Mouse (Mus musculus) cerebellum, adult 11-12 months (tissue): ENCODE results near the gene Il25.
"Not testable (repeated sequence)": the region's sequence is repeated elsewhere in the genome, so short reads cannot be mapped to it uniquely, and the experiment has no call there.

Experiments used
- DNase-seq: peaks from one replicate; pipeline ENCODE4 v3.0.0; 2022

Gene Il25

DNA sequence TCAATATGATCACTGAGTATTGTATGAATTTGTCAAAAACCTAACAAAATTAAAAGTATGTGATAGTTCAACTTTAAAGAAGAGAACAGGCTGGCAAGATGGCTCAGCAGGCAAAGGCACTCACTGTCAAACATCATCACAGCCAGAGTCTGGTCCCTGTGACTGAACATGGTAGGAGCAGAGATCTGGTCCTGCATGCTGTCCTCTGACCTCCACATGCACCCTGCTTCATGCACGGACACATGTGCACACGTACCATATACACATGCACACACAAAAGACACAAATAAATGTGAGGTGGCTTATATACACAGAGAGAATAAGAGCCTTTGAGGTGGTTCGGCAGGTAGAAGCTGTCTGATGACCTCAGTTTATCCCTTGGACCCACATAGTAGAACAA lies 23.0 kb downstream of the Il25 start:
- no peak for DNase-seq

DNA sequence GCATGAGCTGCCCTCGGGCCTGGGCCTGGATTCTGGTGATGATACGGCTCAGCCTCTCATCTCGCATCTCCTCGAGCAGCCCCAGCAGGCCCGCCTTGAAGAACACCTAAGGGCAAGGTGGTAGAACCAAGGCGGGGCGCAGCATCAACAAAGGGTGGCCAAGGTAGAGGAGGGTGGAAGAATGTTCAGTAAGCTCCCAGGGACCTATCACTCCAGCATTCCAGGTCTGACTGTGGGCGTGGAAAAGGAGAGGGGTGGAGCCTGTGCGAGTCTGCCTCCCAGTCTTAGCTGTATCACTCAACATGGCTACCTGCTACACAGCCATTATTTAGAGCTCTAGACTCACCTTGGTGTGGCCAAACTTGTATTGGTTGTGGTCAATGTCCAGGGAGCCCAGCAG lies 24.0 kb downstream of the Il25 start:
- DNase-seq: no peak

- DNase-seq: no peak
Observed at GRCm38 (mm10) chr14:54958503-54958902, 26.0 kb downstream of the Il25 start.

DNA sequence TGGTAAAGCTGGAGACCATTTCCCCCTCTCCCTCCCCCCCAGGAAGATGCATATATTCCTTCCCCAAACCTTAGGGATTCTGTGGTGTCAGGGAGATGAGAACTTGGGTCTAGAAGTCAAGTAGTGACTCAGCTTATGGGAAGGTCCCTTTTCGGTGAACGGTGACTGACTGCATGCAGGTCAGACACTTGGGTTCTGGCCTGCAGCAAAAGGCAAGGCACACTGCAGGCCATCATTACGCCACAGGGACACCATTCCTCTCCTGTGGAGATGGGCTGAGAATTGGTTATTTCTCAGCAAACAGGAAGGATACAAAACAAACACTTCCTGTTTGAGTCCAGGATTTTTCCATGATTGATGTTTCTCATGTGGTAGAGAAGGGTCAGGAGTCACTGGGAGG lies 26.7 kb downstream of the Il25 start:
- no peak for DNase-seq

- not testable (repeated sequence) for DNase-seq
Observed at GRCm38 (mm10) chr14:54959853-54960613, 27.5 kb downstream of the Il25 start.

DNA sequence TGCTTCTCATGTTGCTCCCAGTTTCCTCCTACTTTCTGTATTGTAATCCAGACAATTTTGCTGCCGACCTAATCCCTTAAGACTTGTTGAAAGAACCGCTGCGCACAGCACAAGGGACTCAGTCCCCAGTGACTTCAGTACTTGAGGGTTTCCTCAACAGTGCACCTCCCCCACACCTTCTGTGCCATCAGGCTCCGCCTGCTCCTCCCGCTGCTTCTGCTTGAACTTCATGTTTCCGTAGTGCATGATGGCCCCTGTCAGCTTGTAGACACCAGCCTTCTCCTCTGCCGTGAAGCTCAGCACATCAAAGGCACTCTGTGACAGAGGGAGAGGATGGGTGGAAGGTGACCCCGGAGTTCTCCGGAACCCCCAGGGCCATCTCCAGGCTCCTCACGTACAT lies 28.3 kb downstream of the Il25 start:
- DNase-seq: no peak

DNA sequence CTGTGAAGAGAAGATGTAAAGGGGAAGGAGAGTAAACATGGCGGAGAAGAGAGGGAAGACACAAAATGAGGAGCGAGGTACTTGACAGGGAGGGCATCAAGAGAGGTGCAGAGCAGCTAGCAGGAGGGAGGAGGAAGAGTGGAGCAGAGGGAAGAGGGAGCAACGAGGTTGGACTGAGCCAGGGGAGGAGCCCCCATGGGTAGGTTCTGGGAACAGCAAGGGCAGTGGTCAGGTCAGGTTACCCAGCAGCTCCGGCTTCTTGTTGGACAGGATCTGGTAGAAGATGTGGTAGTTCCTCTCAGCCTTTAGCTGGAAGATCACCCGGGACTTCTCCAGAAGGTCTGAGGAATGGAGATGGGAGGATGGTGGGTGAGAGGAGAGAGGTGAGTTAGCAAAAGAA lies 29.0 kb downstream of the Il25 start:
- no peak for DNase-seq

GRCm38 (mm10) chr14:54962714-54963113 lies 30.2 kb downstream of the Il25 start:
- no peak for DNase-seq

GRCm38 (mm10) chr14:54963727-54964126 lies 31.2 kb downstream of the Il25 start:
- DNase-seq: no peak

GRCm38 (mm10) chr14:54965044-54965443 lies 32.5 kb downstream of the Il25 start:
- DNase-seq: no peak

DNA sequence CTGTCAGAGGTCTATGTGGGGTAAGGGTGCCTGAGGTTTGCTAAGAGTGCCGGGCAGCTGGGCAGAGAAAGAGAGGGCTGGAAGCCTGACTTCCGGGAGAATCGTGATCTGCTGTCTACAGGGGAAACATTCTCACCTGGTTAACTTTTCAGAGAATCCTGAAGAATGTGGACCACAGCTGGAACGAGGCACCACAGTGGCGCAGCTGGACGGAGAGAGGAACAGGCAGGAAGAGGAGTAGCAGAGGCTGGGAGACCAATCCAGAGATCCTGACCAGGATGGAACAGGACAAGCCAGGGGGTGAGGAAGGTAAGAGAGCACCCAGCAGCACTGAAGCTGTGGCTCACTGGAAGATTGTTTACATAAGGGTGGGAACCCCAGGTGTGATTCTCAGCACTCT lies 33.1 kb downstream of the Il25 start:
- no peak for DNase-seq

DNA sequence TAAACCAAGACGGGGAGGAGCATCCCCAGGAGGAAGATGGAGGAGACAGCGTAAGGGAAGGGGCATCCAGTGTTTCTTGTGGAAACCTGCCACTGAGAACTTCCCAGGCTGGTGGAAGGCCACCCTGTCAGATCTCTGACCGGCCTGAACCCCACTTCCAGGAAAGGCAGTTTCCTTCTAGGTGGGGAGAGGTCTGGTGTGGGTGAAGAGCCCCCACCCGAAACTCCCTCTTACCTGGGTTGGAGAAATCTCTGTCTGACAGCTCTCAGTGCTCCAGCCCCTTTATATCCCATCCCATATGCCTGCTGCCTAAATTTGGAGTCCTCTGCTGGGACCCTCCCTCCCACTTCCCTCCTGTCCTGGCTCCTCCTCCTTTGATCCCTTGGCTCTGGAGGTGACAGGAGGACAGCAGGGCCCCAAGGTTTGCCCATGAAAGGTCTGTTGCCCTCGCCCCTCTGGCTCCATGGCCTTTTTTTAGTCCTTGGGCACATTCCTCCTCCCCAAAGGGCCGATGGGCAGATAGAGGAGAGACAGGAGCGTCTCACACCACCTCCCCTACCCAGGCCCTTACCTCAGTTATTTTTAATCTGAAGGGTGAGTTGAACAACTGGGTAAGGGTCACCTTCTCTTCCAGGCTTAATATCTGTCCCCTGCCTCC lies 34.0 kb downstream of the Il25 start, which contains the start of gene Myh6:
Myh6 (minus strand) TSS at position 608 of the 658 bp plus-strand sequence.
- no peak for DNase-seq

- no peak for DNase-seq
Observed at GRCm38 (mm10) chr14:54967874-54968273, 35.4 kb downstream of the Il25 start.

GRCm38 (mm10) chr14:54968344-54968743 lies 35.8 kb downstream of the Il25 start:
- no peak for DNase-seq

DNA sequence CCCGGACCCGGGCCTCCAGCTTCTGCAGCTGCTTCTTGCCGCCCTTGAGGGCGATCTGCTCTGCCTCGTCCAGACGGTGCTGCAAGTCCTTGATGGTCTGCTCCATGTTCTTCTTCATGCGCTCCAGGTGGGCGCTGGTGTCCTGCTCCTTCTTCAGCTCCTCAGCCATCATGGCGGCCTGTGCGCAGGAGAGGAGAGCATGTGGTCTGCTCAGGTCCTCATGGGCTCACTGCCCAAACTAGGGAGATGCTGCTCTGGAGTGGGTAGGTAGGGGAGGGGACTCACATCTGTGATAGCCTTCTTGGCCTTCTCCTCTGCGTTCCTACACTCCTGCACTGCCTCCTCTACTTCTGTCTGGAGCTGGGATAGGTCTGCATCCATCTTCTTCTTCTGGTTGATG lies 40.3 kb downstream of the Il25 start:
- not testable (repeated sequence) for DNase-seq

GRCm38 (mm10) chr14:54974068-54974791 lies 41.7 kb downstream of the Il25 start:
- DNase-seq: no peak

DNA sequence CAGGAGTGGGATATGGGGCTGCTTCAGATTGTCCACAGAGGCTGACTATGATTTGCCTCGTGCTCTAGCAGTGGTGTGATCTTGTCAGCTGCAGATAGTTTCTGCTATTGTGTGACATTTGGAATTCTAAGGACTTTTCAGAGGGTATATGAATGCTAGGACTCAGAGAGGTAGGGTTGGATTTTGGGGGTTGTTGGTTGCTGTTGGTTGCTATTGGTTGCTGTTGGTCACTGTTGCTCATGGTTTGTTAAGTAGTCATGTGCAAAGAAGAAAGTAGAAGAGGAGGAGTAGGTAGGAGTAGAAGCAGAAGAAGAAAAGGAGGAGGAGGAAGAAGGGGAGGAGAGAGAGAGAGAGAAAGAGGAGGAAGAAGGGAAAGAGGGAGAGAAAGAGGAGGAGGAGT lies 44.1 kb downstream of the Il25 start, which contains the start of gene Gm17428:
Gm17428 (plus strand) TSS at position 301 of the 400 bp plus-strand sequence.
- no peak for DNase-seq

DNA sequence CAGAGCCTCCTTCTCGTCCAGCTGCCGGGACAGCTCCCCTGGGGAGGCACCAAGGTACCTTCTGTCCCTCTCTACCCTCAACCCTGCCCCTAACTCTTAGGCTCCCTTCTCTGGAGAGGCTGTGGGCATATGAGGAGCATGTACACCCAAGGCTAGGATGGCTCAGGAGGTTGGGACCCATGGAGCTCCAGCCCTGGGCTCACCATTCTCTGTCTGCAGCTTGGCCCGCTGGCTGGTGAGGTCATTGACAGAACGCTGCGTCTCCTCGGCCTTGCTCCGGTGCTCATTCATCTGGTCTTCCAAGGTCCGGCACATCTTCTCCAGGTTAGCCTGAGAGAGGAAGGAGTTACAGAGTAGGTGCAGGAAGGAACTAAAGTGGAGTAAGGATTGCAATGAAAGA lies 46.2 kb downstream of the Il25 start:
- DNase-seq: no peak

- DNase-seq: no peak
Observed at GRCm38 (mm10) chr14:54981934-54982333, 49.4 kb downstream of the Il25 start.
